Mouse (Mus musculus): ENCODE data around the gene Clrn3. TPM values are rescaled to one million over a fixed set of nuclear protein-coding genes. Genes with fewer than 3 reads are reported as not detected.
"Not testable (repeated sequence)": the region's sequence is repeated elsewhere in the genome, so short reads cannot be mapped to it uniquely, and the experiment has no call there.

Gene Clrn3
- 0.13 and 0.46 TPM in 2 replicates for polyA plus RNA-seq (2015; fragmentation: Nextera tagmentation; extraction: Ambion mirVana)

GRCm38 (mm10) chr7:135528515-135528914 lies at the start of gene Clrn3:
TSS of gene Clrn3 (minus strand) at chr7:135528654.
- DNase-seq (ENCODE audit: low spot score): no peak

- no peak for DNase-seq (ENCODE audit: low spot score)
These were observed 47.9 kb upstream of the Clrn3 start for GRCm38 (mm10) chr7:135576329-135576728.

- DNase-seq (ENCODE audit: low spot score): not testable (repeated sequence)
These were observed 47.0 kb upstream of the Clrn3 start for GRCm38 (mm10) chr7:135575319-135576069.

- DNase-seq (ENCODE audit: low spot score): no peak
These were observed 43.6 kb upstream of the Clrn3 start for GRCm38 (mm10) chr7:135571951-135572559.

GRCm38 (mm10) chr7:135571392-135571791 lies 42.9 kb upstream of the Clrn3 start:
- DNase-seq (ENCODE audit: low spot score): no peak

- DNase-seq (ENCODE audit: low spot score): no peak
These were observed 40.1 kb upstream of the Clrn3 start for GRCm38 (mm10) chr7:135568550-135568949.

- DNase-seq (ENCODE audit: low spot score): no peak
These were observed 39.1 kb upstream of the Clrn3 start for GRCm38 (mm10) chr7:135567582-135567981.

- DNase-seq (ENCODE audit: low spot score): no peak
These were observed 37.6 kb upstream of the Clrn3 start for GRCm38 (mm10) chr7:135566013-135566412.

- no peak for DNase-seq (ENCODE audit: low spot score)
These were observed 35.6 kb upstream of the Clrn3 start for GRCm38 (mm10) chr7:135564022-135564421.

GRCm38 (mm10) chr7:135560280-135560679 lies 31.8 kb upstream of the Clrn3 start:
- DNase-seq (ENCODE audit: low spot score): no peak

GRCm38 (mm10) chr7:135556663-135557402 lies 28.4 kb upstream of the Clrn3 start:
- no peak for DNase-seq (ENCODE audit: low spot score)

GRCm38 (mm10) chr7:135553550-135553949 lies 25.1 kb upstream of the Clrn3 start:
- no peak for DNase-seq (ENCODE audit: low spot score)

GRCm38 (mm10) chr7:135551547-135551946 lies 23.1 kb upstream of the Clrn3 start:
- no peak for DNase-seq (ENCODE audit: low spot score)

- no peak for DNase-seq (ENCODE audit: low spot score)
These were observed 20.0 kb upstream of the Clrn3 start for GRCm38 (mm10) chr7:135548434-135548833.

- peak; percentile 64 for DNase-seq (ENCODE audit: low spot score)
These were observed 18.1 kb upstream of the Clrn3 start for GRCm38 (mm10) chr7:135546530-135546929.

GRCm38 (mm10) chr7:135545957-135546356 lies 17.5 kb upstream of the Clrn3 start:
- no peak for DNase-seq (ENCODE audit: low spot score)

- DNase-seq (ENCODE audit: low spot score): no peak
These were observed 15.9 kb upstream of the Clrn3 start for GRCm38 (mm10) chr7:135544321-135544720.

- no peak for DNase-seq (ENCODE audit: low spot score)
These were observed 14.6 kb upstream of the Clrn3 start for GRCm38 (mm10) chr7:135543033-135543432.

GRCm38 (mm10) chr7:135542235-135542634 lies 13.8 kb upstream of the Clrn3 start:
- peak; percentile 92 for DNase-seq (ENCODE audit: low spot score)

- no peak for DNase-seq (ENCODE audit: low spot score)
These were observed 11.0 kb upstream of the Clrn3 start for GRCm38 (mm10) chr7:135539429-135539828.

- DNase-seq (ENCODE audit: low spot score): no peak
These were observed 9.7 kb upstream of the Clrn3 start for GRCm38 (mm10) chr7:135537948-135538741.
